Mouse (Mus musculus): ENCODE results near the gene Slfn14. TPM values are rescaled to one million over a fixed set of nuclear protein-coding genes. Genes with fewer than 3 reads are reported as not detected.

Slfn14 gene
- polyA plus RNA-seq, 1 experiment: 1.4 TPM

GRCm38 (mm10) chr11:83302124-83302523 lies 15.6 kb upstream of the Slfn14 start:
- peaks cover 15% of the 10 kb centered on the region for H3K36me3 ChIP-seq (replicated peaks; ENCODE audit: low read length)
- H3K4me1 ChIP-seq: peaks cover 71% of the 10 kb centered on the region
- H3K4me3 ChIP-seq (replicated peaks): peak overlapping the region; percentile 100
- no peaks in the 10 kb centered on the region for H3K27me3 ChIP-seq (replicated peaks)
- TF ChIP-seq GATA1 (IDR thresholded peaks at IDR 0.05; ENCODE audit: borderline replicate concordance, low read length): no peak
- no peak for TF ChIP-seq FLI1 (IDR thresholded peaks at IDR 0.05; ENCODE audit: low read length)
- H3K9me3 ChIP-seq: no peaks in the 10 kb centered on the region

- peaks cover 15% of the 10 kb centered on the region for H3K36me3 ChIP-seq (replicated peaks; ENCODE audit: low read length)
- TF ChIP-seq GATA1 (IDR thresholded peaks at IDR 0.05; ENCODE audit: borderline replicate concordance, low read length) (no peak), FLI1 (IDR thresholded peaks at IDR 0.05; ENCODE audit: low read length) (no peak)
- H3K9me3 ChIP-seq: no peaks in the 10 kb centered on the region
- H3K4me1 ChIP-seq: peaks cover 71% of the 10 kb centered on the region
- peak overlapping the region; percentile 100 for H3K4me3 ChIP-seq (replicated peaks)
- no peaks in the 10 kb centered on the region for H3K27me3 ChIP-seq (replicated peaks)
These were observed 14.9 kb upstream of the Slfn14 start for GRCm38 (mm10) chr11:83301431-83301831.

DNA sequence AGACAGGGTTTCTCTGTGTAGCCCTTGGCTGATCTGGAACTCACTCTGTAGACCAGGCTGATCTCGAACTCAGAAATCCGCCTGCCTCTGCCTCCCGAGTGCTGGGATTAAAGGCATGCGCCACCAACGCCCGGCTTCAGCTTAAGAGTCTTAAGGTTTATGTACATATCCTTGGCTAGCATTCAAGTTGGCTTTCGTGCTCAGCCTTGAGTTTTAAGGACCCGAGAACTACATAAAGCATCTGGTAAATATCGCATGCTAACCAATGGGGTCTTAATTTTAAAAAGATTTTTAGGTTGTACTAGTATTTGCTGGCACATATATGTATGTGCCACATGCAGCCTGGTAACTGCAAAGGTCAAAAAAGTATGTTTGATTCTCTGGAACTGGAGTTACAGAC lies 13.2 kb upstream of the Slfn14 start:
- H3K4me1 ChIP-seq: peaks cover 73% of the 10 kb centered on the region

DNA sequence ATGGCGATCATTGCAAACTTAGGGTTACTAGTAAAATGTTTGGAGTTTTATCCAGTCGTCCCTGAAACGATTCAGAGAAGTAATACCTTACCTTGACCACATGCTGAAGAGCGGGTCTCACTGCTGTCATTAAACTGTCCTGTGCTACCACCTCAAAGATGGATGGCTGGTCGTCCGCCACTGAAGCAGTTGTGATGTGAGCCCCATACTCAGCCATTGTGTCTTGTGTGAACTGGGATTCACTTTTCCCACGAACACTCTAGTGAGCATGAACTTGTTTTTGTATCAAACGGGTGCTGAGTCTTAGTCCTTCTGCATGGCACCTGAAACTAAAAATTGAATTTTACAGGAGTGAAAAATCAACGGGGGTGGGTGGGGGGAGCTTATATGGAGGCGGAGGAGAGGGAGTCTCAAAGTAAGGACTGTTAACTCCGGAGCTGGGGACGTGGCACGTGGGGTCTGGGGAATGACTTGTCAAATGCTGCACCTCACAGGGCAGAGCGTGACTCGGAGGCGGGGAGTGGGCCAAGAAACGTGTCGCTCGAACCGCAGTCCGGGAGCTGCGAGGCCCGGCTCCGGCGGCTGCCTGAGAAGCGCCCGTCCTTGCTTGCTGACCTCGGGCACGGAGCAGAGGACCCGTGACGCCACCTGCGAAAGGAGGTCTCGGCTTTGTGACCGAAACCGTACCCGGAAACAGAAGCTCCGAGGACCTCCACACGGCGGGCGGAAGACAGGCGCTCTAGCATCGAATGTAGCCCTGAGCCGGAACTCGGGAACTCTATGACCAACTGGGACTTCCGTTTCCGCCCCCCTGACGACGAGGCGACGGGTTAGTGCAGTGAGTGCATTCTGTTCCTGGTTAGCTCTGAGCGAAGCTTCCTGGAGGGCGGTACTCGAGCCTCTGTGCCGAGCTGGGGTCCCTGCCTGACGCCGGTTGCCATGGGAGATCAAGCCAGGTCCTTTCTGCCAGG lies 12.0 kb upstream of the Slfn14 start, which contains the start of gene Ap2b1:
Gene Ap2b1 (plus strand): TSS at position 800 of the 971 bp plus-strand sequence.
- Histone ChIP-seq H3K9me3 (no peaks in the 10 kb centered on the region), H3K36me3 (replicated peaks; ENCODE audit: low read length) (peaks cover 38% of the 10 kb centered on the region), H3K4me1 (peaks cover 70% of the 10 kb centered on the region), H3K27me3 (replicated peaks) (no peaks in the 10 kb centered on the region), H3K4me3 (replicated peaks) (peak within 1 kb of the TSS; percentile 97)
- no peak for TF ChIP-seq GATA1 (IDR thresholded peaks at IDR 0.05; ENCODE audit: borderline replicate concordance, low read length)
- peak; percentile 80 for TF ChIP-seq FLI1 (IDR thresholded peaks at IDR 0.05; ENCODE audit: low read length)

More for the DNA sequence above, 13.2 kb upstream of the Slfn14 start:
- no peak for TF ChIP-seq GATA1 (IDR thresholded peaks at IDR 0.05; ENCODE audit: borderline replicate concordance, low read length)
- TF ChIP-seq FLI1 (IDR thresholded peaks at IDR 0.05; ENCODE audit: low read length): no peak
- no peaks in the 10 kb centered on the region for H3K27me3 ChIP-seq (replicated peaks)
- no peaks in the 10 kb centered on the region for H3K9me3 ChIP-seq
- peak overlapping the region; percentile 38 for H3K4me3 ChIP-seq (replicated peaks)
- H3K36me3 ChIP-seq (replicated peaks; ENCODE audit: low read length): peaks cover 29% of the 10 kb centered on the region

GRCm38 (mm10) chr11:83297816-83298215 lies 11.3 kb upstream of the Slfn14 start:
- no peaks in the 10 kb centered on the region for H3K9me3 ChIP-seq
- peaks cover 76% of the 10 kb centered on the region for H3K4me1 ChIP-seq
- TF ChIP-seq FLI1 (IDR thresholded peaks at IDR 0.05; ENCODE audit: low read length) (no peak), GATA1 (IDR thresholded peaks at IDR 0.05; ENCODE audit: borderline replicate concordance, low read length) (no peak)
- peak overlapping the region; percentile 97 for H3K4me3 ChIP-seq (replicated peaks)
- peaks cover 38% of the 10 kb centered on the region for H3K36me3 ChIP-seq (replicated peaks; ENCODE audit: low read length)
- no peaks in the 10 kb centered on the region for H3K27me3 ChIP-seq (replicated peaks)

DNA sequence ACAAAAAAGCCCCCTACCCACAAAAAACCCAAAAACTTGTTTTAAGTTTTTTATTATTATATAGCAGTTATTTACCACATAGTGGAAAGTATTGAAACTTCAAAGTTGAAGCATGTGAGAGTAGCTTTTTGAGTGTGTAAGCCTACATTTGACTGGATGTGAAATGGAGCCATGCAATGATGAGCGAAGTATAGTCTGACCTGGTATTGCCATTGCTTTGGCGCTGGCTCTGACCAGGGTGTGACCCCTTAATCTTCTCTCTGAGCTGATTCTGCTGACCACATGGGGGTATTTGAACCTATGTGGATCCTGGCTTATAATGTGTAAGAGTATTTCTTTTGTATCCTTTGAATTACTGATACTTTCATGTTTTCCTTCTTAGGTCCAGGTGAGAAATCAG lies 7.6 kb upstream of the Slfn14 start:
- no peaks in the 10 kb centered on the region for H3K27me3 ChIP-seq (replicated peaks)
- TF ChIP-seq FLI1 (IDR thresholded peaks at IDR 0.05; ENCODE audit: low read length) (no peak), GATA1 (IDR thresholded peaks at IDR 0.05; ENCODE audit: borderline replicate concordance, low read length) (no peak)
- H3K36me3 ChIP-seq (replicated peaks; ENCODE audit: low read length): peaks cover 38% of the 10 kb centered on the region
- no peaks in the 10 kb centered on the region for H3K9me3 ChIP-seq
- H3K4me3 ChIP-seq (replicated peaks): no peak overlapping the region
- H3K4me1 ChIP-seq: peaks cover 76% of the 10 kb centered on the region

GRCm38 (mm10) chr11:83293182-83293581 lies 6.7 kb upstream of the Slfn14 start:
- H3K9me3 ChIP-seq: no peaks in the 10 kb centered on the region
- no peaks in the 10 kb centered on the region for H3K27me3 ChIP-seq (replicated peaks)
- H3K4me1 ChIP-seq: peaks cover 82% of the 10 kb centered on the region
- TF ChIP-seq GATA1 (IDR thresholded peaks at IDR 0.05; ENCODE audit: borderline replicate concordance, low read length) (no peak), FLI1 (IDR thresholded peaks at IDR 0.05; ENCODE audit: low read length) (no peak)
- H3K36me3 ChIP-seq (replicated peaks; ENCODE audit: low read length): peaks cover 38% of the 10 kb centered on the region
- H3K4me3 ChIP-seq (replicated peaks): peak overlapping the region; percentile 98

- peaks cover 33% of the 10 kb centered on the region for H3K36me3 ChIP-seq (replicated peaks; ENCODE audit: low read length)
- peaks cover 79% of the 10 kb centered on the region for H3K4me1 ChIP-seq
- TF ChIP-seq GATA1 (IDR thresholded peaks at IDR 0.05; ENCODE audit: borderline replicate concordance, low read length) (no peak), FLI1 (IDR thresholded peaks at IDR 0.05; ENCODE audit: low read length) (no peak)
- peak overlapping the region; percentile 98 for H3K4me3 ChIP-seq (replicated peaks)
- no peaks in the 10 kb centered on the region for H3K27me3 ChIP-seq (replicated peaks)
- no peaks in the 10 kb centered on the region for H3K9me3 ChIP-seq
These were observed 5.7 kb upstream of the Slfn14 start for GRCm38 (mm10) chr11:83292251-83292587.

GRCm38 (mm10) chr11:83291375-83292250 lies 5.1 kb upstream of the Slfn14 start:
- H3K36me3 ChIP-seq (replicated peaks; ENCODE audit: low read length): peaks cover 28% of the 10 kb centered on the region
- TF ChIP-seq FLI1 (IDR thresholded peaks at IDR 0.05; ENCODE audit: low read length) (no peak), GATA1 (IDR thresholded peaks at IDR 0.05; ENCODE audit: borderline replicate concordance, low read length) (no peak)
- no peaks in the 10 kb centered on the region for H3K27me3 ChIP-seq (replicated peaks)
- H3K9me3 ChIP-seq: no peaks in the 10 kb centered on the region
- H3K4me1 ChIP-seq: peaks cover 77% of the 10 kb centered on the region
- H3K4me3 ChIP-seq (replicated peaks): peak overlapping the region; percentile 98

Data from megakaryocyte, embryonic 14.5 days (primary cell).